Comparison of ENCODE assay signal across 7 mouse cellular contexts in the genomic region with DNA sequence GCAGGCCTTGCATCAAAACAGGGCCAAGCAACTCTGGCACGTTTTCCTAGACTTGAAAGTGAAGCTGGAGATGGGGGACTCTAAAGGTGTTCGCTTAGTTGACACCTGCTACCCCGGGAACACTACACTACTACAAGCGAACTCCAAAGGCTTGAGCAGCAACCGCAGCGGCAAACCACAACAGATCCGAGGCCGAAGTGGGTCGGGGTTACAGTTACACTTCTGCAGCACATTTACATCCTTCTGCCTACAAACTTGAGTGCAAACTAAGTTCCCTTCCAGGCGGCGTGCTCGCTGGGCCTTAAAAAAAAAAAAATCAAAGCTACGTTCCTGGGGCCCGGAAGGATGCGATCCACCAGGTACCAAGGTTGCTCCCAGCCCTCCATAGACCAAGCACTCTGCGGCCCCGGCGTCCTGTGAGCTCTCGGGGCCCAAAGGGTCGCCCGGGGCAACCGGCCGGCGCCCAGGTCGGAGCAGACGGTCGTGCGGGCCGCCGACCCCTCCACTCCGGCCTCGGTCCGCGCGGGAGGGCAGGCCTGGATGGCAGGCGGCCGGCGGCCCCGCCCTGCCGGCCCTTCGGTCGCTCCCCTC. TPM values are rescaled to one million over a fixed set of nuclear protein-coding genes. Genes with fewer than 3 reads are reported as not detected.
DNase-seq lines count a peak whose midpoint lies in the region; ATAC-seq lines count a peak whose summit lies in the region.

No protein-coding gene starts in this region.

- no peaks in the 10 kb centered on the region for H3K36me3 ChIP-seq in forebrain, embryonic 15.5 days
- peaks cover 26% of the 10 kb centered on the region for H3K36me3 ChIP-seq in midbrain, embryonic 10.5 days

- no peaks in the 10 kb centered on the region for H3K27me3 ChIP-seq in forebrain, embryonic 15.5 days
- no peaks in the 10 kb centered on the region for H3K27me3 ChIP-seq in midbrain, embryonic 10.5 days (ENCODE audit: low read depth, poor library complexity, severe bottlenecking)

- DNase-seq in urinary bladder, postnatal 14 days (ENCODE audit: low spot score) = peak; percentile 26
- DNase-seq in urinary bladder, postnatal 10 days (ENCODE audit: low spot score) = no peak
- peak; percentile 16 to 21 for DNase-seq in adrenal gland, postnatal 4 days (ENCODE audit: low spot score in 2 of 2)
- DNase-seq in layer of hippocampus, postnatal 36 days = peak; percentile 18 to 20
- DNase-seq in midbrain, embryonic 10.5 days (ENCODE audit: low spot score) = no peak
- peak; percentile 74 to 80 for DNase-seq in thymus, adult 18-20 months

- H3K9ac ChIP-seq in forebrain, embryonic 15.5 days (replicated peaks) = peak overlapping the region; percentile 92

- peak overlapping the region; percentile 72 for H3K4me2 ChIP-seq in forebrain, embryonic 15.5 days (replicated peaks)

- peaks cover 32% of the 10 kb centered on the region for H3K4me1 ChIP-seq in forebrain, embryonic 15.5 days
- peaks cover 40% of the 10 kb centered on the region for H3K4me1 ChIP-seq in midbrain, embryonic 10.5 days

- no peaks in the 10 kb centered on the region for H3K9me3 ChIP-seq in forebrain, embryonic 15.5 days
- H3K9me3 ChIP-seq in midbrain, embryonic 10.5 days (replicated peaks) = no peaks in the 10 kb centered on the region

- peak overlapping the region; percentile 97 for H3K4me3 ChIP-seq in forebrain, embryonic 15.5 days
- peak overlapping the region; percentile 89 for H3K4me3 ChIP-seq in midbrain, embryonic 10.5 days

- peak; percentile 48 for ATAC-seq in forebrain, embryonic 15.5 days (replicated peaks)

- H3K27ac ChIP-seq in forebrain, embryonic 15.5 days (replicated peaks) = peak overlapping the region; percentile 92
- peak overlapping the region; percentile 99 for H3K27ac ChIP-seq in midbrain, embryonic 10.5 days (replicated peaks)

- 1% methylated on average over 32 of the region's 42 CpGs for WGBS in forebrain, embryonic 15.5 days
- WGBS in midbrain, embryonic 10.5 days = under 1% methylated on average over 42 of the region's 42 CpGs

RNA-seq across cellular contexts. Expression of a gene that starts 1.5 kb away (rescaled TPM):
- 10 to 100 TPM; 70.1 to 78.1 TPM for total RNA-seq in adrenal gland, postnatal 4 days (2021)
- polyA plus RNA-seq in forebrain, embryonic 15.5 days (2015; fragmentation: Nextera tagmentation; extraction: Ambion mirVana) = 26.8 and 27.9 TPM in 2 replicates
- total RNA-seq in layer of hippocampus, postnatal 36 days (2021) = 10 to 100 TPM; 58.6 to 65.4 TPM
- 32.4 and 35.9 TPM in 2 replicates for polyA plus RNA-seq in midbrain, embryonic 10.5 days (2016; fragmentation: Nextera tagmentation; extraction: Ambion mirVana)

Comparison
In these comparisons a context has a peak if more than half of its experiments do, and no peak if none do; other contexts are left out.
1. DNase-seq: peak in urinary bladder, postnatal 14 days (single experiment), adrenal gland, postnatal 4 days (2 of 2), layer of hippocampus, postnatal 36 days (2 of 2) and thymus, adult 18-20 months (2 of 2); none in urinary bladder, postnatal 10 days (single experiment) and midbrain, embryonic 10.5 days (single experiment).